Mouse (Mus musculus) hindbrain, embryonic 14.5 days (tissue): Measurements from ENCODE around the gene Srgap1. TPM values are rescaled to one million over a fixed set of nuclear protein-coding genes. Genes with fewer than 3 reads are reported as not detected.
A peak's percentile ranks its signal among the peaks of the same experiment; 100 is the strongest.

Experiments used
- ATAC-seq: fragments of 200-750 bp; cut with Nextera tagmentation; 2 replicates; pipeline ENCODE4 v1.8.0; 2017; ENCODE audit warnings: moderate number of reproducible peaks, mild to moderate bottlenecking, moderate TSS enrichment, moderate library complexity; ENCODE audit not compliant: low FRiP score
- DNase-seq: peaks from one replicate; pipeline ENCODE4 v3.0.0-alpha.2; 2015; ENCODE audit warnings: low spot score
- H3K27ac ChIP-seq: fragments of 300-500 bp; sonication (generic); 2 replicates; pipeline ENCODE4 v1.5.1; 2014; ENCODE audit warnings: mild to moderate bottlenecking, moderate library complexity
- H3K27me3 ChIP-seq: fragments of 300-500 bp; sonication (generic); 2 replicates; pipeline ENCODE4 v1.6.1; 2014; ENCODE audit warnings: mild to moderate bottlenecking, low read length, mixed read lengths; ENCODE audit not compliant: control insufficient read depth, insufficient read depth
- H3K36me3 ChIP-seq: fragments of 300-500 bp; sonication (generic); replicated peaks from 2 replicates; pipeline ENCODE4 v1.6.1; 2014; ENCODE audit not compliant: control insufficient read depth, insufficient read depth
- H3K4me1 ChIP-seq: fragments of 300-500 bp; sonication (generic); replicated peaks from 2 replicates; pipeline ENCODE4 v1.6.1; 2014; ENCODE audit warnings: antibody characterized with exemption, low read length, mixed read lengths; ENCODE audit not compliant: control insufficient read depth, insufficient read depth
- H3K4me2 ChIP-seq: fragments of 300-500 bp; sonication (generic); replicated peaks from 2 replicates; pipeline ENCODE4 v1.6.1; 2014; ENCODE audit warnings: mild to moderate bottlenecking, moderate library complexity
- H3K4me3 ChIP-seq: fragments of 300-500 bp; sonication (generic); replicated peaks from 2 replicates; pipeline ENCODE4 v1.5.1; 2014; ENCODE audit warnings: mild to moderate bottlenecking, low read length
- H3K9ac ChIP-seq: fragments of 300-500 bp; sonication (generic); 2 replicates; pipeline ENCODE4 v1.6.1; 2014
- H3K9me3 ChIP-seq: fragments of 300-500 bp; sonication (generic); 2 replicates; pipeline ENCODE4 v1.6.1; 2016; ENCODE audit warnings: low read length; ENCODE audit not compliant: control insufficient read depth
- WGBS: fragments of 180-500 bp; shearing (Covaris S2); extraction: QIAGEN DNeasy Blood & Tissue Kit; methylation state at CpG from one replicate; pipeline ENCODE4 v1.1.7; 2014; 5-methylcytosine and 5-hydroxymethylcytosine counted together
- polyA plus RNA-seq: library from polyadenylated mRNA; unstranded; fragments of >200 nt; fragmentation: Nextera tagmentation; extraction: Ambion mirVana; gene quantifications from 2 replicates; pipeline ENCODE4 v1.2.1, GENCODE M21; 2014

Gene Srgap1
- polyA plus RNA-seq, 1 experiment from 2014 or later: 34.6 TPM

DNA sequence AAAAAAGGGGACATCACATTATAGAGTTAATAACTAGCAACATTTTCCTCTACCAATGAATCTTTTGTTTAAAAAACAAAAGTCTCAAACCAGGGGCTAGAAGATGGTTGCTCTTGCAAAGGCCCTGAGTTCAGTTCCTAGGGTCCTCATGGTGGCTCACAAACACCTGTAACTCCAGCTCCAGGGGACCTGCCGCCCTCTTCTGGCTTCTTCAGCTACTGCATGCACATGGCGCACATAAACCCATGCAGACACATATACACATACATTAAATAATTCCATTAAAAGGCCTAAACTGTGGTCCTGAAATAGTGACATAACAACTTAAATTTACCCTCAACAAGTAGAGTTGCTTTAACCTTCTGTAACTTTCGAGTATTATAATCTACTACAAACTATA lies 178.9 kb downstream of the Srgap1 start:
- H3K27me3 ChIP-seq: no peaks in the 10 kb centered on the region
- WGBS: 96% methylated on average over 3 of the region's 3 CpGs
- H3K4me1 ChIP-seq: peaks cover 13% of the 10 kb centered on the region; the same call in 1 of the 2 replicates

DNA sequence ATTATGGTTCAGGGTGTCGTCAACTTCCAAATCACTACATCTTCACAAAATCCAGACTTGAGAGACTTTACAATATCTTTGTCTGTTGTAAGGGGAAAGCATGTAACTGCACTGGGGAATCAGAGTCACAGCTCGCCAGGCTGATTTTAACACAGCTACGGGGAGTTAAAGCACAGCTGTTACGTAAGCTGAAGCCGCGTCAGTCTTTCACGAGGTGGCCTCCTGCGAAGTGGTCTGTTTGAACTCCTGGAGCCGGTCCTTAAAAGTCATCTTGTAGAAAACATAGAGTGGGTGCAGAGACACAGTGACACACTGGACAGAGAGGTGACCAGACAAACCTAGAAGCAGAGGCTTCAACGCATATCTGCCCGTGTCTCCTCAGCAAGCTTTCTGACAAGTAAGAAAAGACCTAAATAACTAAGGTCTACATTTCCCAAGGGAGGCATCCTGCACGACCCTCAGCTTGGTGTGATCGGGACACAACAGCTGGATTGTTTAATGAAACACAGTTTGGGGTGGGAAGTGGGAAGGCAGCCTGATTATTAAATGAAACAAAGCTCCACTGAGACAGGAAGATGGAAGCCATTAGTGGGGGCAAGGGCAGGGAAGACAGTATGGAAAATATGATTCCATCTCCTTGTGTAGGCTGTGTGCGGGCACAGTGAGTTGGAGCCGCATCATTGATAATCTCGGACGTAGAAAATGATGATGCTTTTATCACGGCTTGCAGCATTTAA lies 181.4 kb downstream of the Srgap1 start:
- Histone ChIP-seq H3K36me3 (peaks cover 26% of the 10 kb centered on the region), H3K9me3 (no peaks in the 10 kb centered on the region), H3K4me1 (peaks cover 17% of the 10 kb centered on the region; the same call in 1 of the 2 replicates), H3K9ac (no peak overlapping the region), H3K27me3 (no peaks in the 10 kb centered on the region), H3K4me3 (no peak overlapping the region), H3K27ac (no peak overlapping the region), H3K4me2 (no peak overlapping the region)
- DNase-seq: no peak
- no peak for ATAC-seq
- WGBS: 58% methylated on average over 18 of the region's 18 CpGs

More for the DNA sequence above, 178.9 kb downstream of the Srgap1 start:
- ATAC-seq (no peak), DNase-seq (no peak)
- Histone ChIP-seq H3K9me3 (no peaks in the 10 kb centered on the region), H3K4me2 (no peak overlapping the region), H3K36me3 (peaks cover 26% of the 10 kb centered on the region), H3K9ac (no peak overlapping the region), H3K27ac (no peak overlapping the region), H3K4me3 (no peak overlapping the region)

GRCm38 (mm10) chr10:121860924-121861323 lies 186.2 kb downstream of the Srgap1 start:
- H3K9me3 ChIP-seq: no peaks in the 10 kb centered on the region
- H3K27ac ChIP-seq: 0 out of 2 replicates have a peak overlapping the region, but pooled peaks have one; percentile 24
- H3K9ac ChIP-seq: no peak overlapping the region
- ATAC-seq (no peak), DNase-seq (no peak)
- 59% methylated on average over 2 of the region's 2 CpGs for WGBS
- H3K4me3 ChIP-seq: no peak overlapping the region
- H3K4me1 ChIP-seq: peaks cover 23% of the 10 kb centered on the region
- H3K4me2 ChIP-seq: no peak overlapping the region
- H3K36me3 ChIP-seq: no peaks in the 10 kb centered on the region
- no peaks in the 10 kb centered on the region for H3K27me3 ChIP-seq

GRCm38 (mm10) chr10:121859803-121860571 lies 187.1 kb downstream of the Srgap1 start:
- 59% methylated on average over 10 of the region's 10 CpGs for WGBS
- Histone ChIP-seq H3K36me3 (no peaks in the 10 kb centered on the region; the same call in 1 of the 2 replicates), H3K27ac (peak overlapping the region; percentile 52), H3K9me3 (no peaks in the 10 kb centered on the region), H3K4me1 (peaks cover 18% of the 10 kb centered on the region), H3K9ac (no peak overlapping the region), H3K27me3 (no peaks in the 10 kb centered on the region), H3K4me3 (no peak overlapping the region), H3K4me2 (no peak overlapping the region)
- DNase-seq: no peak
- ATAC-seq: no peak

- Histone ChIP-seq H3K9me3 (no peaks in the 10 kb centered on the region), H3K9ac (no peak overlapping the region), H3K36me3 (peaks cover 6% of the 10 kb centered on the region), H3K27me3 (no peaks in the 10 kb centered on the region), H3K4me3 (no peak overlapping the region), H3K27ac (no peak overlapping the region), H3K4me2 (no peak overlapping the region), H3K4me1 (peaks cover 18% of the 10 kb centered on the region)
- ATAC-seq (no peak), DNase-seq (no peak)
- WGBS: 67% methylated on average over 2 of the region's 2 CpGs
Measured at GRCm38 (mm10) chr10:121858911-121859310, 188.2 kb downstream of the Srgap1 start.

DNA sequence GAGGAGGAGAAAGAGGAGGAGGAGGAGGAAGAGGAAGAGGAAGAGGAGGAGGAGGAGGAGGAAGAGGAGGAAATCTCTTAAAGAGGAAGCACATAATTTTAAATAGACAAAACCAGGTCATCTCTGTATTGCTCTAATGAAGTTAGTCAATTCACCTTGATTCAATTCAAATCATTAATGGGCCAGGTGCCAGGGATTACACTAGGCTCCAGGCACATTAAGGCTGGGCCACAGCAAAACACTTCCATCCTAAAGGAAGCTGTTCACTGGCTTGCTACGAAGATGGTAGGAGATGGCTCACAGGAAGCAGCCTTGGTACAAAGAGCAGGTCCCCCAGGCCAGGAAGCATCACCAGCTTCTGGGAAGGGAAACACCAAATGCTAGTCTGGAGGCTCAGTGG lies 189.0 kb downstream of the Srgap1 start:
- Histone ChIP-seq H3K27me3 (no peaks in the 10 kb centered on the region), H3K27ac (no peak overlapping the region), H3K4me3 (no peak overlapping the region), H3K9me3 (no peaks in the 10 kb centered on the region), H3K36me3 (peaks cover 9% of the 10 kb centered on the region), H3K4me1 (peaks cover 18% of the 10 kb centered on the region), H3K9ac (no peak overlapping the region), H3K4me2 (no peak overlapping the region)
- no peak for ATAC-seq
- 67% methylated on average over 1 of the region's 1 CpGs for WGBS
- DNase-seq: no peak

- H3K27me3 ChIP-seq: no peaks in the 10 kb centered on the region
- WGBS: 81% methylated on average over 7 of the region's 7 CpGs
- H3K4me1 ChIP-seq: peaks cover 14% of the 10 kb centered on the region
- H3K27ac ChIP-seq: no peak overlapping the region
- no peak for DNase-seq
- no peak overlapping the region for H3K4me3 ChIP-seq
- no peak for ATAC-seq
- no peaks in the 10 kb centered on the region for H3K9me3 ChIP-seq
- H3K36me3 ChIP-seq: peaks cover 19% of the 10 kb centered on the region
- H3K9ac ChIP-seq: no peak overlapping the region
- no peak overlapping the region for H3K4me2 ChIP-seq
Measured at GRCm38 (mm10) chr10:121855863-121856446, 191.2 kb downstream of the Srgap1 start.

DNA sequence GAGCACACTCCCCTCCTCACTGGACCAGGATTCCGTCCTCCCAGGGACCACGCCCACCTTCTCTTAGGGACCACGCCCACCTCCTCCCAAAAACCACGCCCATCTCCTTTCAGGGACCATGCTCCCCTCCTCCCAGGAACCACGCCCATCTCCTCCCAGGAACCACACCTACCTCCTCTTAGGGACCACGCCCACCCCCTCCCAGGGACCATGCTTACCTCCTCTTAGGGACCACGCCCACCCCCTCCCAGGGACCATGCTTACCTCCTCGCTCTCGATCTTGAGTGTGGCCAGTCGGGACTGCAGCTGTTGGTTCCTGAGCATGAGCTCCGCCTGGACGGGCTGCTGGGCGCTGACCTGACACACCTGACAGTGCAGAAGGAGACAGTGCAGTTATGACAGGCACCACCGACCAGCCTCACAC lies 193.7 kb downstream of the Srgap1 start:
- Histone ChIP-seq H3K27ac (no peak overlapping the region), H3K4me1 (no peaks in the 10 kb centered on the region), H3K9me3 (no peaks in the 10 kb centered on the region), H3K4me2 (no peak overlapping the region), H3K36me3 (peaks cover 40% of the 10 kb centered on the region), H3K9ac (no peak overlapping the region), H3K27me3 (no peaks in the 10 kb centered on the region), H3K4me3 (no peak overlapping the region)
- no peak for DNase-seq
- WGBS: 42% methylated on average over 14 of the region's 14 CpGs
- no peak for ATAC-seq

- no peak overlapping the region for H3K4me2 ChIP-seq
- WGBS: 83% methylated on average over 2 of the region's 2 CpGs
- no peaks in the 10 kb centered on the region for H3K27me3 ChIP-seq
- ATAC-seq (no peak), DNase-seq (no peak)
- H3K9me3 ChIP-seq: no peaks in the 10 kb centered on the region
- H3K4me1 ChIP-seq: no peaks in the 10 kb centered on the region
- no peak overlapping the region for H3K4me3 ChIP-seq
- H3K27ac ChIP-seq: no peak overlapping the region
- peaks cover 49% of the 10 kb centered on the region for H3K36me3 ChIP-seq
- H3K9ac ChIP-seq: no peak overlapping the region
Measured at GRCm38 (mm10) chr10:121849496-121849895, 197.6 kb downstream of the Srgap1 start.
